Mouse (Mus musculus): ENCODE data around the gene Abhd17a. TPM values are rescaled to one million over a fixed set of nuclear protein-coding genes. Genes with fewer than 3 reads are reported as not detected.

Gene Abhd17a
- polyA plus RNA-seq, 1 experiment = 310 TPM

- H3K27ac ChIP-seq (ENCODE audit: control insufficient read depth, insufficient read depth, low read length) = peak within 1 kb of the TSS; percentile 99
- 3% methylated on average over 85 of the region's 85 CpGs for WGBS
- TF ChIP-seq CTCF (IDR thresholded peaks at IDR 0.05; ENCODE audit: borderline replicate concordance, control insufficient read depth, extremely low read depth, insufficient read depth, low read length, poor library complexity) = no peak
- peak; percentile 94 for TF ChIP-seq POLR2A (IDR thresholded peaks at IDR 0.05; ENCODE audit: control insufficient read depth, extremely low read depth, insufficient read depth, low read length, poor library complexity)
- no peaks in the 10 kb centered on the region for H3K36me3 ChIP-seq (ENCODE audit: control insufficient read depth, insufficient read depth, low read length)
- H3K4me1 ChIP-seq (replicated peaks; ENCODE audit: control insufficient read depth, insufficient read depth, low read length) = peaks cover 36% of the 10 kb centered on the region
- peak; percentile 78 for DNase-seq
- no peaks in the 10 kb centered on the region for H3K27me3 ChIP-seq (ENCODE audit: control insufficient read depth, insufficient read depth, low read length)
- H3K4me3 ChIP-seq (ENCODE audit: control insufficient read depth, insufficient read depth, low read length) = peak within 1 kb of the TSS; percentile 89
Measured at GRCm38 (mm10) chr10:80622661-80623456, 32.7 kb upstream of the Abhd17a start, which contains the start of gene Csnk1g2. TSS of gene Csnk1g2 (plus strand) at chr10:80622838.

DNA sequence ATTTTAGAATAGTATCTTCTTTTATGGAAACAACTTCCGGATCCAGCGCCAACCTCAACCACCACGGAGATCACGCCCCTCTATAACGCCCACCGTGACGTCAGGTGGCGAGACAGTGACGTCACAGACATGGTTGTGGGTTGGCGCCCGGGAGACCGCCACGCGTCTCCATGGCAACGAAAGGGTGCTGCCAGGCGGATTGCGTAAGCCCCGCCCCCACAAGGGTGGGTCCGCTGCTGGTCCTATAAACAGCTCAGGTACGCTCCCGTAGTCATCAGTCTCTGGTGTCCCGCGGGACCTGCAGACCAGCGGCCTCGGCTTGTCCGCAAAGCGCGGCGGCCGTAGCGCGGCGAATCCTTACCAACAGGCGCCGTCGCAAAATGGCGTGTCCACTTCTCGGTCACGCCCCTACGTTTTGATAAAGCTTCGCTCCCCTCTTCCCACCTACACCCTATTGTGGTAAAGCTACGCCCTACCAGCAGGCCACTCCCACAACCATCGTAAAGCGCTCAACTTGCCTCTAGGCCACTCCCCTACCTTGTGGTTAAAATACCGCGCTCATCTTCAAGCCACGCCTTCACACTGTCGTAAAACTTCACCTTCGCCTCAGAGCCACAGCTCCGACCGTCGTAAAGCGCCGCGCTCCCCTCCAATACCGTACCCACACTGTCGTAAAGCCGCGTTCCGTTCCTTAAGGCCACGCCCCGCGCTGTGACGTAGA lies 32.0 kb upstream of the Abhd17a start:
- no peak for TF ChIP-seq POLR2A (IDR thresholded peaks at IDR 0.05; ENCODE audit: control insufficient read depth, extremely low read depth, insufficient read depth, low read length, poor library complexity)
- TF ChIP-seq CTCF (IDR thresholded peaks at IDR 0.05; ENCODE audit: borderline replicate concordance, control insufficient read depth, extremely low read depth, insufficient read depth, low read length, poor library complexity) = no peak
- Histone ChIP-seq H3K27ac (ENCODE audit: control insufficient read depth, insufficient read depth, low read length) (peak overlapping the region; percentile 57), H3K4me3 (ENCODE audit: control insufficient read depth, insufficient read depth, low read length) (peak overlapping the region; percentile 62), H3K27me3 (ENCODE audit: control insufficient read depth, insufficient read depth, low read length) (no peaks in the 10 kb centered on the region), H3K4me1 (replicated peaks; ENCODE audit: control insufficient read depth, insufficient read depth, low read length) (peaks cover 32% of the 10 kb centered on the region), H3K36me3 (ENCODE audit: control insufficient read depth, insufficient read depth, low read length) (no peaks in the 10 kb centered on the region)
- peak; percentile 99 for DNase-seq
- WGBS = under 1% methylated on average over 64 of the region's 64 CpGs

DNA sequence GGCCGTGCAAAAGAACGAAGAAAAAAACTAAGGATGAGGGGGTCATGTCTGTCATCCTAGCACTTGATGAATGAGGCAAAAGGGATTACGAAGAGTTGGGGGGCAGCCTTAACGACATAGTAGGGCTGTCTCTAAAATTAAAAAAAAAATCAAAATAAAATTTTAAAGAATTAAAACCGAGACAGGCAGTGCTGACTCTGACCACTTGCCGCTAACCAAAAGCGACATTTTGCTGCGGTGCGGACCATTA lies 31.5 kb upstream of the Abhd17a start:
- Histone ChIP-seq H3K27ac (ENCODE audit: control insufficient read depth, insufficient read depth, low read length) (peak overlapping the region; percentile 28; the same call in 1 of the 2 replicates), H3K36me3 (ENCODE audit: control insufficient read depth, insufficient read depth, low read length) (no peaks in the 10 kb centered on the region), H3K4me3 (ENCODE audit: control insufficient read depth, insufficient read depth, low read length) (peak overlapping the region; percentile 62), H3K4me1 (replicated peaks; ENCODE audit: control insufficient read depth, insufficient read depth, low read length) (peaks cover 32% of the 10 kb centered on the region), H3K27me3 (ENCODE audit: control insufficient read depth, insufficient read depth, low read length) (no peaks in the 10 kb centered on the region)
- DNase-seq = peak; percentile 24
- WGBS = 1% methylated on average over 9 of the region's 9 CpGs
- no peak for TF ChIP-seq POLR2A (IDR thresholded peaks at IDR 0.05; ENCODE audit: control insufficient read depth, extremely low read depth, insufficient read depth, low read length, poor library complexity)
- TF ChIP-seq CTCF (IDR thresholded peaks at IDR 0.05; ENCODE audit: borderline replicate concordance, control insufficient read depth, extremely low read depth, insufficient read depth, low read length, poor library complexity) = no peak

DNA sequence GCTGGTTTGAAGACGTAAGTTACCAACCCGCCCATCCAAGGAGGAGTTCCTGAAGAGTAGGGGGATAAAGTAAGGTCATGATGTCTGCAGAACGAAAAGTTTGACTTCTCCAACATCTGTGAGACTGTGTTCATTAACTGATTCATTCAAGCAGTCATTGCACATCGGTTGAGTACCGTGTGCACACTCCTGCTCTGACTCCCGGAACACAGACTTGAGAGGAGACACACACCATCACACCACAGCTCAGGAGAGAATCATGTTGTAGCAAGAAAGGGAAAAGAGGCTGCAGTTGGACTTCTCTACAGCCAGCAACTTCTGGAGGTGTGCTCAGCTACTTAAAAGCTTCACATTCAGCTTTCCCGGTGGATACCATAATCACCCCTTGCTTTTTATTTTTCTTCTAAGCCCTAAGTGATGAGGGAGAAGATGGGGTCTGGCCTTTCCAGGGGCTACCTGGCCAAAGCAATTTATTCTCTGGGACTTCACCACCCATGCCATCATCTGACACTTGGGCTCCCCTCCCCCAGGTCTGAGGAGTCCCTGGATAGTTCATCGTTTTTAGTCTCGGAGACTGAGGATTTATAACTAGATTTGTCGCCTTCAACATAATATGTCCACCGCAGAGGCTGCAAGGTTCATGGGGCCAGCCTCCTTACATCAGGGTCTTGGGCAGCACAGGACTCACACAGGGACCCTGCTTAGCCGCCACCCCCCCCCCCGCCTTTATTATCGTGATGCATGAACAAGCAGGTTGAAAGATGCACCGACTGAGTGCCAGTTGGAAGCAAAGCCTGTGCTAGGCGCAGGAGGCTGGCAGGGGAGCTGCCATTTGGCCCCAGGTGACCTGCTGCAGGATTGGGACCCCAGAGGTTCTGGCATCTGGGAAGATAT lies 30.9 kb upstream of the Abhd17a start:
- WGBS = 72% methylated on average over 16 of the region's 16 CpGs
- H3K27me3 ChIP-seq (ENCODE audit: control insufficient read depth, insufficient read depth, low read length) = no peaks in the 10 kb centered on the region
- peak overlapping the region; percentile 28; the same call in 1 of the 2 replicates for H3K27ac ChIP-seq (ENCODE audit: control insufficient read depth, insufficient read depth, low read length)
- no peaks in the 10 kb centered on the region for H3K36me3 ChIP-seq (ENCODE audit: control insufficient read depth, insufficient read depth, low read length)
- H3K4me1 ChIP-seq (replicated peaks; ENCODE audit: control insufficient read depth, insufficient read depth, low read length) = peaks cover 32% of the 10 kb centered on the region
- TF ChIP-seq POLR2A (IDR thresholded peaks at IDR 0.05; ENCODE audit: control insufficient read depth, extremely low read depth, insufficient read depth, low read length, poor library complexity) (no peak), CTCF (IDR thresholded peaks at IDR 0.05; ENCODE audit: borderline replicate concordance, control insufficient read depth, extremely low read depth, insufficient read depth, low read length, poor library complexity) (no peak)
- DNase-seq = no peak
- H3K4me3 ChIP-seq (ENCODE audit: control insufficient read depth, insufficient read depth, low read length) = no peak overlapping the region; the same call in 1 of the 2 replicates

DNA sequence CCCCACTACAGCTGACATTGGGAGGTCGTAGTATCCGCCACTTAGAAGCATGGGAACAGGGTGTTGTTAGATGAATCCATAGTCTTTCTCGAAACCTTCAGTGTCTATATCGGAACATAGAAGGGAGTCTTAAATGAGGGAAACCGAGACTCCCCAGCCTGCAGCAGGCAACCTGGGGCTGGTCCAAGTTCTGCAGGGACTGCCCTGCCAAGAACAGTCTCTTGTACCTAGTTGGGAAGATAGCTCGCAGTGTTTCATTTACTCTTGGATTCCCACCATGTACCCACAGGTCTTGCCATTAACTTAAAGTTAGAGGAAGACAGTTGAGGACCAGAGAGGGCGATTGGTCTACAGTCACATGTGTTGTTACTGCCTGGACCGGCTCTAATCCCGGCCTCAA lies 30.2 kb upstream of the Abhd17a start:
- Histone ChIP-seq H3K4me3 (ENCODE audit: control insufficient read depth, insufficient read depth, low read length) (no peak overlapping the region), H3K27me3 (ENCODE audit: control insufficient read depth, insufficient read depth, low read length) (no peaks in the 10 kb centered on the region), H3K27ac (ENCODE audit: control insufficient read depth, insufficient read depth, low read length) (no peak overlapping the region), H3K4me1 (replicated peaks; ENCODE audit: control insufficient read depth, insufficient read depth, low read length) (peaks cover 30% of the 10 kb centered on the region), H3K36me3 (ENCODE audit: control insufficient read depth, insufficient read depth, low read length) (peaks cover 2% of the 10 kb centered on the region; the same call in 1 of the 2 replicates)
- DNase-seq = no peak
- TF ChIP-seq POLR2A (IDR thresholded peaks at IDR 0.05; ENCODE audit: control insufficient read depth, extremely low read depth, insufficient read depth, low read length, poor library complexity) = no peak
- no peak for TF ChIP-seq CTCF (IDR thresholded peaks at IDR 0.05; ENCODE audit: borderline replicate concordance, control insufficient read depth, extremely low read depth, insufficient read depth, low read length, poor library complexity)
- WGBS = 96% methylated on average over 9 of the region's 9 CpGs

All from thymus, adult 2 months (tissue).